Mouse (Mus musculus): ENCODE results near the gene Tmem171. TPM values are rescaled to one million over a fixed set of nuclear protein-coding genes. Genes with fewer than 3 reads are reported as not detected.

The Tmem171 gene
- polyA plus RNA-seq, 1 experiment from 2014 or later, result not detected

GRCm38 (mm10) chr13:98716176-98716575, 21.5 kb upstream of the Tmem171 start:
- Histone ChIP-seq H3K9me3 (ENCODE audit: control insufficient read depth, low read length) (no peaks in the 10 kb centered on the region), H3K4me3 (replicated peaks; ENCODE audit: low read length) (no peak overlapping the region), H3K27me3 (replicated peaks; ENCODE audit: control insufficient read depth, insufficient read depth, low read length) (no peaks in the 10 kb centered on the region), H3K36me3 (ENCODE audit: control insufficient read depth, insufficient read depth) (no peaks in the 10 kb centered on the region), H3K4me2 (ENCODE audit: low read length) (no peak overlapping the region), H3K27ac (ENCODE audit: low read length) (no peak overlapping the region), H3K9ac (replicated peaks; ENCODE audit: low read depth, low read length) (no peak overlapping the region), H3K4me1 (replicated peaks; ENCODE audit: control insufficient read depth, insufficient read depth, low read length) (no peaks in the 10 kb centered on the region)
- WGBS, result 86% methylated on average over 8 of the region's 8 CpGs
- ATAC-seq, result no peak

GRCm38 (mm10) chr13:98715443-98715990, 20.9 kb upstream of the Tmem171 start:
- Histone ChIP-seq H3K27me3 (replicated peaks; ENCODE audit: control insufficient read depth, insufficient read depth, low read length) (no peaks in the 10 kb centered on the region), H3K27ac (ENCODE audit: low read length) (no peak overlapping the region), H3K9me3 (ENCODE audit: control insufficient read depth, low read length) (no peaks in the 10 kb centered on the region), H3K4me3 (replicated peaks; ENCODE audit: low read length) (no peak overlapping the region), H3K4me1 (replicated peaks; ENCODE audit: control insufficient read depth, insufficient read depth, low read length) (no peaks in the 10 kb centered on the region), H3K9ac (replicated peaks; ENCODE audit: low read depth, low read length) (no peak overlapping the region), H3K36me3 (ENCODE audit: control insufficient read depth, insufficient read depth) (no peaks in the 10 kb centered on the region), H3K4me2 (ENCODE audit: low read length) (no peak overlapping the region)
- no peak for ATAC-seq
- WGBS, result 89% methylated on average over 6 of the region's 6 CpGs

DNA sequence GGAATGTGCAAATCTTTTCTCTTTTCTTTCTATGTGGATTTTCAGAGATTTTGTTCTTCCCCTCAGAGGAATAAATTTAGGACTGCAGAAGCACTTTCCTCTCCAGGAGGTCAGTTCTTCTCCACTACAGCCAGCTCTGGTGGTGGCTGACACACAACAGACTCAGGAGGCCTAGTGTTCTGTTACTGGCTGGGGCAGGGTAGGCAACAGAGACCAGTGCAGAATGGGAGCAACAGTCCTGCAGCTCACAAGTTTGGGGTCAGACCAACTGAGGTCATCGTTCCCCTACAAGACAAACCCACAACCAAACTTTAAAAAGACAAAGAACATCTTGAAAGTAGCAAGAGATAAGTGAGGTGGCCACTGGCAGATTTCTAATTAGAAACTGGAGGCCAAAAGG, 16.0 kb upstream of the Tmem171 start:
- Histone ChIP-seq H3K36me3 (ENCODE audit: control insufficient read depth, insufficient read depth) (no peaks in the 10 kb centered on the region), H3K4me2 (ENCODE audit: low read length) (no peak overlapping the region), H3K27me3 (replicated peaks; ENCODE audit: control insufficient read depth, insufficient read depth, low read length) (no peaks in the 10 kb centered on the region), H3K9ac (replicated peaks; ENCODE audit: low read depth, low read length) (no peak overlapping the region), H3K9me3 (ENCODE audit: control insufficient read depth, low read length) (no peaks in the 10 kb centered on the region), H3K4me1 (replicated peaks; ENCODE audit: control insufficient read depth, insufficient read depth, low read length) (no peaks in the 10 kb centered on the region), H3K27ac (ENCODE audit: low read length) (no peak overlapping the region), H3K4me3 (replicated peaks; ENCODE audit: low read length) (no peak overlapping the region)
- WGBS, result 97% methylated on average over 1 of the region's 1 CpGs
- no peak for ATAC-seq

GRCm38 (mm10) chr13:98710236-98710635, 15.6 kb upstream of the Tmem171 start:
- WGBS, result 81% methylated on average over 8 of the region's 8 CpGs
- H3K9me3 ChIP-seq (ENCODE audit: control insufficient read depth, low read length), result no peaks in the 10 kb centered on the region
- H3K9ac ChIP-seq (replicated peaks; ENCODE audit: low read depth, low read length), result no peak overlapping the region
- ATAC-seq, result no peak
- no peak overlapping the region for H3K27ac ChIP-seq (ENCODE audit: low read length)
- H3K27me3 ChIP-seq (replicated peaks; ENCODE audit: control insufficient read depth, insufficient read depth, low read length), result no peaks in the 10 kb centered on the region
- H3K36me3 ChIP-seq (ENCODE audit: control insufficient read depth, insufficient read depth), result no peaks in the 10 kb centered on the region
- no peak overlapping the region for H3K4me2 ChIP-seq (ENCODE audit: low read length)
- no peaks in the 10 kb centered on the region for H3K4me1 ChIP-seq (replicated peaks; ENCODE audit: control insufficient read depth, insufficient read depth, low read length)
- no peak overlapping the region for H3K4me3 ChIP-seq (replicated peaks; ENCODE audit: low read length)

DNA sequence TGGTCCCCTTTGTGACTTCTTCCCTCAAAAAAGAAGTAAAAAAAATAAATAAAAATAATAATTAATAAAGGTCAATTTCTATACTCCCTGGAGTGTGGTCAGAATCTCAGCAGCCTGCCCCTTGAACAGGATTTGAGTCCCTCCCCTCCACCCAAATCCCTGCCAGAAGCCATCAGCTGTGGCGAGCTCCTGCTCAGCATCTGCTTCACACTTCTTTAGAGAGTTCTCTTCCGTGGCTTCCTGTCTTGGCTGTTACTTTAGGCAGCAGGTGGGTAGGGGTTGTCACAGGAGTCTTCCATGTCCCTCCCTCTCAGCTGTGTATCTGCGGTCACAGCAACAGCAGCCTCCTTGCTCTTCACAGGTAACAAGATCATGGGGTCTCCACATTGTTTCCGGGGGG, 10.9 kb upstream of the Tmem171 start:
- WGBS, result 76% methylated on average over 4 of the region's 4 CpGs
- Histone ChIP-seq H3K4me3 (replicated peaks; ENCODE audit: low read length) (no peak overlapping the region), H3K27ac (ENCODE audit: low read length) (no peak overlapping the region), H3K9ac (replicated peaks; ENCODE audit: low read depth, low read length) (no peak overlapping the region), H3K27me3 (replicated peaks; ENCODE audit: control insufficient read depth, insufficient read depth, low read length) (no peaks in the 10 kb centered on the region), H3K36me3 (ENCODE audit: control insufficient read depth, insufficient read depth) (no peaks in the 10 kb centered on the region), H3K4me1 (replicated peaks; ENCODE audit: control insufficient read depth, insufficient read depth, low read length) (no peaks in the 10 kb centered on the region), H3K4me2 (ENCODE audit: low read length) (no peak overlapping the region), H3K9me3 (ENCODE audit: control insufficient read depth, low read length) (no peaks in the 10 kb centered on the region)
- no peak for ATAC-seq

DNA sequence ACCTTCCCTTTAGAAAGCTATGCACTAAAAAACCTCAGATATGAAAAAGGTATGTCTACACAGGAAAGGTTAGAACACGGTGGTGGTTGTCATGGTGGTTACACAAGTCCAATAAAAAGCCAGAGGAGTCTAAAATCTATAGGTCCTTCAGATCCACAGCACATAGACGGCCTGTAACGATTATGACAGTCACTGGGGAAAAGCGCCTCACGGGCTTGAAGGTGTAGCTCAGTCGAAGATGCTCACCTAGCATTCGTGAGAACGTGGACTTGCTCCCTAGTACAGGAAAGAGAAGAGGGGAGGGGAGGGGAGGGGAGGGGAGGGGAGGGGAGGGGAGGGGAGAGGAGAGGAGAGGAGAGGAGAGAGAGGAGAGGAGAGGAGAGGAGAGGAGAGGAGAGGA, 9.2 kb upstream of the Tmem171 start:
- Histone ChIP-seq H3K4me3 (replicated peaks; ENCODE audit: low read length) (no peak overlapping the region), H3K27ac (ENCODE audit: low read length) (no peak overlapping the region), H3K36me3 (ENCODE audit: control insufficient read depth, insufficient read depth) (no peaks in the 10 kb centered on the region), H3K9me3 (ENCODE audit: control insufficient read depth, low read length) (no peaks in the 10 kb centered on the region), H3K27me3 (replicated peaks; ENCODE audit: control insufficient read depth, insufficient read depth, low read length) (no peaks in the 10 kb centered on the region), H3K4me2 (ENCODE audit: low read length) (no peak overlapping the region), H3K9ac (replicated peaks; ENCODE audit: low read depth, low read length) (no peak overlapping the region), H3K4me1 (replicated peaks; ENCODE audit: control insufficient read depth, insufficient read depth, low read length) (no peaks in the 10 kb centered on the region)
- ATAC-seq, result no peak
- WGBS, result 86% methylated on average over 8 of the region's 8 CpGs

DNA sequence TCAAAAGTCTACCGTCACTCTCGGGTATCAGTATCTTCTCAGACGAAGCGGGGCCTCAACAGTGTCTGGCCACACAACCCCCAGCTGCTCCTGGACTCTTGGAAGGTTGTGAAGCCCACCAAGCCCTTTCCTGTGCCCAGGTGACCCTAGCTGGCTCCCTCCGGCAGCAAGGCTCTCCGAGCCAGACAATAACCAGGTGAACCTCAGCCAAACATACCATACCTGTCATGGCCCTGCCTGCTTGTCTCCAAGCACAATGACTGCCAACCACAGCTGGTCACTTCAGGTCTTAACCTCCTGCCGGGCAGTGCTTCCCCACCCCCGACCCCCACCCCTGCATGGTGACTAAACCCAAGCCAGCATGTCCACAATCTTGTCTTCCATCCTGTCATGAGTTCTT, 7.7 kb upstream of the Tmem171 start:
- WGBS, result 82% methylated on average over 8 of the region's 8 CpGs
- no peaks in the 10 kb centered on the region for H3K27me3 ChIP-seq (replicated peaks; ENCODE audit: control insufficient read depth, insufficient read depth, low read length)
- H3K27ac ChIP-seq (ENCODE audit: low read length), result no peak overlapping the region
- H3K4me3 ChIP-seq (replicated peaks; ENCODE audit: low read length), result no peak overlapping the region
- H3K4me1 ChIP-seq (replicated peaks; ENCODE audit: control insufficient read depth, insufficient read depth, low read length), result no peaks in the 10 kb centered on the region
- H3K4me2 ChIP-seq (ENCODE audit: low read length), result no peak overlapping the region
- no peak for ATAC-seq
- H3K9me3 ChIP-seq (ENCODE audit: control insufficient read depth, low read length), result no peaks in the 10 kb centered on the region
- no peak overlapping the region for H3K9ac ChIP-seq (replicated peaks; ENCODE audit: low read depth, low read length)
- no peaks in the 10 kb centered on the region for H3K36me3 ChIP-seq (ENCODE audit: control insufficient read depth, insufficient read depth)

DNA sequence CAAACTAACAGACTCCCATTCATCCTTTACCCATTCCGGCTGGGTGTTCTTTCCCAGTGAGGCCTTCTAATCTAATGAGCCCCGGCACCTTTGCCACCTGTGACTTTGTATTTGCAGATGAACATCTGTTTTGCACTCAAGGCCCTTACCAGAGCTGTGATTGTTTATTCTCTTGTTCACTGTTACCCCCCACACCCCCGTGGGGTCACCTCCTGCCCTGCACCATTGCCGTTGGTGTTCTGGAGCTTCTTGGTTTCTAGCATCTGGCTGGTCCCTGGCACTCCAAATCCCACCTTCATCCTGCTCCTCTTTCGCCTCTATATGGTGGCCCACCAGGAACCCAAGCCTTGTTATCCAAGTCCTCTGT, 6.7 kb upstream of the Tmem171 start:
- no peaks in the 10 kb centered on the region for H3K9me3 ChIP-seq (ENCODE audit: control insufficient read depth, low read length)
- no peak overlapping the region for H3K9ac ChIP-seq (replicated peaks; ENCODE audit: low read depth, low read length)
- H3K27me3 ChIP-seq (replicated peaks; ENCODE audit: control insufficient read depth, insufficient read depth, low read length), result no peaks in the 10 kb centered on the region
- H3K4me1 ChIP-seq (replicated peaks; ENCODE audit: control insufficient read depth, insufficient read depth, low read length), result no peaks in the 10 kb centered on the region
- WGBS, result 86% methylated on average over 5 of the region's 5 CpGs
- no peaks in the 10 kb centered on the region for H3K36me3 ChIP-seq (ENCODE audit: control insufficient read depth, insufficient read depth)
- H3K4me3 ChIP-seq (replicated peaks; ENCODE audit: low read length), result no peak overlapping the region
- H3K27ac ChIP-seq (ENCODE audit: low read length), result no peak overlapping the region
- H3K4me2 ChIP-seq (ENCODE audit: low read length), result no peak overlapping the region
- no peak for ATAC-seq

- H3K27me3 ChIP-seq (replicated peaks; ENCODE audit: control insufficient read depth, insufficient read depth, low read length), result no peaks in the 10 kb centered on the region; the same call in 1 of the 2 replicates
- WGBS, result 50% methylated on average over 10 of the region's 10 CpGs
Measured at GRCm38 (mm10) chr13:98700661-98701308, 6.2 kb upstream of the Tmem171 start.

More at GRCm38 (mm10) chr13:98700661-98701308, 6.2 kb upstream of the Tmem171 start:
- H3K36me3 ChIP-seq (ENCODE audit: control insufficient read depth, insufficient read depth), result no peaks in the 10 kb centered on the region
- ATAC-seq, result no peak
- no peak overlapping the region for H3K4me2 ChIP-seq (ENCODE audit: low read length)
- no peak overlapping the region for H3K4me3 ChIP-seq (replicated peaks; ENCODE audit: low read length)
- no peak overlapping the region for H3K27ac ChIP-seq (ENCODE audit: low read length)
- H3K9ac ChIP-seq (replicated peaks; ENCODE audit: low read depth, low read length), result no peak overlapping the region
- no peaks in the 10 kb centered on the region for H3K4me1 ChIP-seq (replicated peaks; ENCODE audit: control insufficient read depth, insufficient read depth, low read length)
- H3K9me3 ChIP-seq (ENCODE audit: control insufficient read depth, low read length), result no peaks in the 10 kb centered on the region
